Comparison of ENCODE assay signal across 16 mouse cellular contexts in the genomic region with DNA sequence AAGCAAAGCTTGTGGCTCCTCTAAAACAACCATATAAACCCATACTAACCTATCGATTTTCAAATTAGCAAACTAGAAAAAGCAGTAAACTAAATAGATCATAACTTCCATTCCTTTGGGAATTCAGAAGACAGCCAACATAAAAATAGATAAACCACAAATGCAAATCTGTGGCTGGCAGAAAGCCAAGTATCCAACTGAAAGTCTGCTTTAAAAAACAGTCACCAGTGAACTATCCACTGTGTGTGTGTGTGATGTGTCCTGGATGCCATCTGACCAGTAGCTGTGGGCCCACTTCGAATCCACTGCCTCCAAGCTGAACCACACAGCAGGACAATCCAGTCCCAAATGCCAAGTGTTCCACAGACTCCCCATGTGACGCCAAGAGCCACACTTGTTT. TPM values are rescaled to one million over a fixed set of nuclear protein-coding genes. Genes with fewer than 3 reads are reported as not detected.
"Had no signal": no experiment of that assay in that cellular context is flagged by ENCODE, and none has a peak within 500 bp of the region (broad histone marks: within the 10 kb centered on the region; RNA-seq: fewer than 3 reads in every experiment).

No protein-coding gene starts in this region.

- H3K4me1 ChIP-seq: liver, embryonic 13.5 days; megakaryocyte, embryonic 14.5 days had no signal

- H3K9me3 ChIP-seq: liver, embryonic 13.5 days; megakaryocyte, embryonic 14.5 days had no signal

- H3K4me2 ChIP-seq: liver, embryonic 13.5 days; midbrain, embryonic 11.5 days had no signal

- H3K4me3 ChIP-seq: liver, embryonic 13.5 days; megakaryocyte, embryonic 14.5 days had no signal

- H3K36me3 ChIP-seq: liver, embryonic 13.5 days had no signal

- DNase-seq: kidney, adult 2 months; kidney, postnatal 25 days; liver, embryonic 13.5 days; lung, adult 2 months; lung, postnatal 36 days; midbrain, embryonic 14.5 days; thymus, adult 18-20 months; thymus, postnatal 36 days had no signal

- H3K27me3 ChIP-seq: liver, embryonic 13.5 days; megakaryocyte, embryonic 14.5 days had no signal

- H3K27ac ChIP-seq: kidney, postnatal 0 days; liver, embryonic 13.5 days had no signal

- H3K9ac ChIP-seq: liver, embryonic 13.5 days had no signal

- ATAC-seq: intestine, postnatal 0 days; lung, postnatal 0 days had no signal

RNA-seq across cellular contexts. Expression of a gene that starts 45.8 kb away (rescaled TPM):
- polyA plus RNA-seq: liver, adult 2 months; liver, embryonic 16.5 days; spleen, adult 2 months had no signal
